Mouse (Mus musculus) lung, embryonic 14.5 days (tissue): ENCODE results near the gene Hcrt. TPM values are rescaled to one million over a fixed set of nuclear protein-coding genes. Genes with fewer than 3 reads are reported as not detected.

Source experiments
- ATAC-seq: fragments of 200-750 bp; cut with Nextera tagmentation; 2 replicates; pipeline ENCODE4 v1.8.0; 2017; ENCODE audit warnings: mild to moderate bottlenecking, moderate TSS enrichment, moderate library complexity; ENCODE audit not compliant: insufficient read depth
- DNase-seq: peaks from one replicate; pipeline ENCODE4 v3.0.0-alpha.2; 2015
- H3K27ac ChIP-seq: fragments of 300-500 bp; sonication (generic); 2 replicates; pipeline ENCODE4 v1.5.1; 2014; ENCODE audit warnings: low read depth, mild to moderate bottlenecking, moderate library complexity
- H3K27me3 ChIP-seq: fragments of 300-500 bp; sonication (generic); 2 replicates; pipeline ENCODE4 v1.6.1; 2014; ENCODE audit warnings: low read length, control low read depth; ENCODE audit not compliant: insufficient read depth
- H3K36me3 ChIP-seq: fragments of 300-500 bp; sonication (generic); 2 replicates; pipeline ENCODE4 v1.6.1; 2014; ENCODE audit warnings: control low read depth; ENCODE audit not compliant: insufficient read depth
- H3K4me1 ChIP-seq: fragments of 300-500 bp; sonication (generic); 2 replicates; pipeline ENCODE4 v1.6.1; 2014; ENCODE audit warnings: antibody characterized with exemption, control low read depth; ENCODE audit not compliant: insufficient read depth
- H3K4me2 ChIP-seq: fragments of 300-500 bp; sonication (generic); 2 replicates; pipeline ENCODE4 v1.6.1; 2014; ENCODE audit warnings: mild to moderate bottlenecking
- H3K4me3 ChIP-seq: fragments of 300-500 bp; sonication (generic); 2 replicates; pipeline ENCODE4 v1.5.1; 2014; ENCODE audit warnings: low read depth, low read length
- H3K9ac ChIP-seq: fragments of 300-500 bp; sonication (generic); 2 replicates; pipeline ENCODE4 v1.6.1; 2014
- H3K9me3 ChIP-seq: fragments of 300-500 bp; sonication (generic); 2 replicates; pipeline ENCODE4 v1.6.1; 2016; ENCODE audit warnings: low read depth, low read length, control low read depth
- CTCF ChIP-seq: IDR thresholded peaks from 2 replicates; pipeline ENCODE4 v1.5.1; 2016; ENCODE audit warnings: antibody characterized with exemption, low read depth
- WGBS: fragments of 180-500 bp; shearing (Covaris S2); extraction: QIAGEN DNeasy Blood & Tissue Kit; methylation state at CpG from one replicate; pipeline ENCODE4 v1.1.7; 2014; 5-methylcytosine and 5-hydroxymethylcytosine counted together
- polyA plus RNA-seq: library from polyadenylated mRNA; unstranded; fragments of >200 nt; fragmentation: Nextera tagmentation; extraction: Ambion mirVana; gene quantifications from 2 replicates; pipeline ENCODE4 v1.2.1, GENCODE M21; 2014

Gene Hcrt
- polyA plus RNA-seq, 1 experiment from 2014 or later: not detected

- Histone ChIP-seq H3K9me3 (no peaks in the 10 kb centered on the region), H3K9ac (no peak overlapping the region), H3K4me1 (no peaks in the 10 kb centered on the region; the same call in 1 of the 2 replicates), H3K27ac (no peak overlapping the region), H3K36me3 (no peaks in the 10 kb centered on the region), H3K4me2 (no peak overlapping the region), H3K4me3 (no peak overlapping the region), H3K27me3 (peaks cover 27% of the 10 kb centered on the region)
- 87% methylated on average over 3 of the region's 3 CpGs for WGBS
- TF ChIP-seq CTCF: no peak
- no peak for DNase-seq
- no peak for ATAC-seq
These were observed 8.1 kb downstream of the Hcrt start for GRCm38 (mm10) chr11:100754693-100755057.

- 79% methylated on average over 12 of the region's 12 CpGs for WGBS
- no peak overlapping the region for H3K4me3 ChIP-seq
- no peaks in the 10 kb centered on the region for H3K9me3 ChIP-seq
- no peak for TF ChIP-seq CTCF
- H3K9ac ChIP-seq: no peak overlapping the region
- no peak overlapping the region for H3K27ac ChIP-seq
- no peaks in the 10 kb centered on the region for H3K4me1 ChIP-seq
- H3K27me3 ChIP-seq: peaks cover 27% of the 10 kb centered on the region
- no peak overlapping the region for H3K4me2 ChIP-seq
- H3K36me3 ChIP-seq: no peaks in the 10 kb centered on the region
- ATAC-seq (no peak), DNase-seq (no peak)
These were observed 8.6 kb downstream of the Hcrt start for GRCm38 (mm10) chr11:100754021-100754692.

- H3K4me1 ChIP-seq: no peaks in the 10 kb centered on the region
- H3K9ac ChIP-seq: no peak overlapping the region
- H3K9me3 ChIP-seq: no peaks in the 10 kb centered on the region
- H3K4me2 ChIP-seq: no peak overlapping the region
- ATAC-seq: no peak
- no peak for DNase-seq
- no peak for TF ChIP-seq CTCF
- no peaks in the 10 kb centered on the region for H3K36me3 ChIP-seq
- no peak overlapping the region for H3K4me3 ChIP-seq
- 32% methylated on average over 10 of the region's 10 CpGs for WGBS
- H3K27me3 ChIP-seq: peaks cover 20% of the 10 kb centered on the region; the same call in 1 of the 2 replicates
- no peak overlapping the region for H3K27ac ChIP-seq
These were observed 10.4 kb downstream of the Hcrt start for GRCm38 (mm10) chr11:100752294-100752693.

- ATAC-seq: no peak
- H3K27ac ChIP-seq: no peak overlapping the region
- H3K4me3 ChIP-seq: no peak overlapping the region
- H3K4me2 ChIP-seq: no peak overlapping the region
- no peaks in the 10 kb centered on the region for H3K9me3 ChIP-seq
- DNase-seq: no peak
- peaks cover 20% of the 10 kb centered on the region; the same call in 1 of the 2 replicates for H3K27me3 ChIP-seq
- TF ChIP-seq CTCF: no peak
- no peaks in the 10 kb centered on the region for H3K36me3 ChIP-seq
- 86% methylated on average over 16 of the region's 16 CpGs for WGBS
- H3K4me1 ChIP-seq: no peaks in the 10 kb centered on the region
- no peak overlapping the region for H3K9ac ChIP-seq
These were observed 12.6 kb downstream of the Hcrt start for GRCm38 (mm10) chr11:100750127-100750526.

- H3K27ac ChIP-seq: no peak overlapping the region
- H3K9me3 ChIP-seq: no peaks in the 10 kb centered on the region
- DNase-seq: no peak
- peaks cover 20% of the 10 kb centered on the region; the same call in 1 of the 2 replicates for H3K27me3 ChIP-seq
- H3K9ac ChIP-seq: no peak overlapping the region
- 33% methylated on average over 25 of the region's 25 CpGs for WGBS
- TF ChIP-seq CTCF: no peak
- no peaks in the 10 kb centered on the region for H3K36me3 ChIP-seq
- no peaks in the 10 kb centered on the region for H3K4me1 ChIP-seq
- H3K4me3 ChIP-seq: no peak overlapping the region
- H3K4me2 ChIP-seq: no peak overlapping the region
- ATAC-seq: no peak
These were observed 13.3 kb downstream of the Hcrt start for GRCm38 (mm10) chr11:100749469-100749868.

- H3K4me3 ChIP-seq: no peak overlapping the region
- H3K4me1 ChIP-seq: no peaks in the 10 kb centered on the region
- H3K9me3 ChIP-seq: no peaks in the 10 kb centered on the region
- H3K9ac ChIP-seq: no peak overlapping the region
- no peak overlapping the region for H3K27ac ChIP-seq
- H3K4me2 ChIP-seq: no peak overlapping the region
- DNase-seq (no peak), ATAC-seq (no peak)
- 67% methylated on average over 4 of the region's 4 CpGs for WGBS
- no peaks in the 10 kb centered on the region for H3K36me3 ChIP-seq
- H3K27me3 ChIP-seq: peaks cover 20% of the 10 kb centered on the region; the same call in 1 of the 2 replicates
- no peak for TF ChIP-seq CTCF
These were observed 14.1 kb downstream of the Hcrt start for GRCm38 (mm10) chr11:100748620-100749019.

GRCm38 (mm10) chr11:100747114-100747513 is 15.6 kb downstream of the Hcrt start:
- Histone ChIP-seq H3K4me3 (no peak overlapping the region), H3K4me2 (no peak overlapping the region), H3K27me3 (peaks cover 14% of the 10 kb centered on the region; the same call in 1 of the 2 replicates), H3K36me3 (no peaks in the 10 kb centered on the region), H3K9ac (no peak overlapping the region), H3K27ac (no peak overlapping the region), H3K9me3 (no peaks in the 10 kb centered on the region), H3K4me1 (no peaks in the 10 kb centered on the region)
- DNase-seq (no peak), ATAC-seq (no peak)
- no peak for TF ChIP-seq CTCF
- WGBS: 60% methylated on average over 5 of the region's 5 CpGs
